Mouse (Mus musculus) neural tube, embryonic 12.5 days (tissue): ENCODE measurements around the gene Camkmt. TPM values are rescaled to one million over a fixed set of nuclear protein-coding genes. Genes with fewer than 3 reads are reported as not detected.

Experiments used
- ATAC-seq: fragments of 200-750 bp; cut with Nextera tagmentation; 2 replicates; pipeline ENCODE4 v1.8.0; 2017; ENCODE audit warnings: low read depth, mild to moderate bottlenecking, moderate TSS enrichment, moderate library complexity; ENCODE audit not compliant: low FRiP score
- H3K27ac ChIP-seq: fragments of 300-500 bp; sonication (generic); 2 replicates; pipeline ENCODE4 v1.5.1; 2016
- H3K27me3 ChIP-seq: fragments of 300-500 bp; sonication (generic); replicated peaks from 2 replicates; pipeline ENCODE4 v1.6.1; 2016; ENCODE audit warnings: mild to moderate bottlenecking
- H3K36me3 ChIP-seq: fragments of 300-500 bp; sonication (generic); 2 replicates; pipeline ENCODE4 v1.6.1; 2016; ENCODE audit warnings: mild to moderate bottlenecking
- H3K4me1 ChIP-seq: fragments of 300-500 bp; sonication (generic); 2 replicates; pipeline ENCODE4 v1.6.1; 2016
- H3K4me2 ChIP-seq: fragments of 300-500 bp; sonication (generic); replicated peaks from 2 replicates; pipeline ENCODE4 v1.6.1; 2016; ENCODE audit warnings: mild to moderate bottlenecking
- H3K4me3 ChIP-seq: fragments of 300-500 bp; sonication (generic); 2 replicates; pipeline ENCODE4 v1.5.1; 2016
- H3K9ac ChIP-seq: fragments of 300-500 bp; sonication (generic); 2 replicates; pipeline ENCODE4 v1.6.1; 2016; ENCODE audit warnings: mild to moderate bottlenecking
- H3K9me3 ChIP-seq: fragments of 300-500 bp; sonication (generic); 2 replicates; pipeline ENCODE4 v1.6.1; 2016; ENCODE audit warnings: mild to moderate bottlenecking
- WGBS: fragments of 180-500 bp; shearing (Covaris S2); methylation state at CpG from one replicate; pipeline ENCODE4 v1.1.7; 2016; 5-methylcytosine and 5-hydroxymethylcytosine counted together
- polyA plus RNA-seq: library from polyadenylated mRNA; unstranded; fragments of >200 nt; fragmentation: Nextera tagmentation; extraction: Ambion mirVana; gene quantifications from 2 replicates; pipeline ENCODE4 v1.2.1, GENCODE M21; 2016

Camkmt gene
- polyA plus RNA-seq, 1 experiment from 2014 or later, result 14.7 TPM

- Histone ChIP-seq H3K9me3 (peaks cover 14% of the 10 kb centered on the region; the same call in 1 of the 2 replicates), H3K4me2 (no peak overlapping the region), H3K4me3 (no peak overlapping the region), H3K4me1 (peaks cover 3% of the 10 kb centered on the region; the same call in 1 of the 2 replicates), H3K27me3 (no peaks in the 10 kb centered on the region), H3K36me3 (peaks cover 26% of the 10 kb centered on the region), H3K27ac (no peak overlapping the region), H3K9ac (no peak overlapping the region)
- WGBS, result 96% methylated on average over 3 of the region's 3 CpGs
- no peak for ATAC-seq
Measured at GRCm38 (mm10) chr17:85096396-85096795, 6.0 kb downstream of the Camkmt start.

- no peak overlapping the region for H3K27ac ChIP-seq
- H3K4me2 ChIP-seq, result no peak overlapping the region
- H3K4me1 ChIP-seq, result peaks cover 5% of the 10 kb centered on the region; the same call in 1 of the 2 replicates
- H3K27me3 ChIP-seq, result no peaks in the 10 kb centered on the region
- no peak overlapping the region for H3K4me3 ChIP-seq
- peaks cover 14% of the 10 kb centered on the region; the same call in 1 of the 2 replicates for H3K9me3 ChIP-seq
- WGBS, result 91% methylated on average over 7 of the region's 7 CpGs
- no peak overlapping the region for H3K9ac ChIP-seq
- ATAC-seq, result no peak
- H3K36me3 ChIP-seq, result peaks cover 26% of the 10 kb centered on the region
Measured at GRCm38 (mm10) chr17:85098677-85099323, 8.4 kb downstream of the Camkmt start.

GRCm38 (mm10) chr17:85100232-85100631 is 9.9 kb downstream of the Camkmt start:
- no peak overlapping the region for H3K4me2 ChIP-seq
- H3K9me3 ChIP-seq, result peaks cover 14% of the 10 kb centered on the region; the same call in 1 of the 2 replicates
- peaks cover 5% of the 10 kb centered on the region; the same call in 1 of the 2 replicates for H3K4me1 ChIP-seq
- ATAC-seq, result no peak
- H3K36me3 ChIP-seq, result peaks cover 26% of the 10 kb centered on the region
- no peak overlapping the region for H3K4me3 ChIP-seq
- no peak overlapping the region for H3K27ac ChIP-seq
- H3K27me3 ChIP-seq, result no peaks in the 10 kb centered on the region
- 88% methylated on average over 3 of the region's 3 CpGs for WGBS
- H3K9ac ChIP-seq, result no peak overlapping the region

GRCm38 (mm10) chr17:85101751-85102150 is 11.4 kb downstream of the Camkmt start:
- Histone ChIP-seq H3K36me3 (peaks cover 23% of the 10 kb centered on the region), H3K4me1 (peaks cover 5% of the 10 kb centered on the region; the same call in 1 of the 2 replicates), H3K27me3 (no peaks in the 10 kb centered on the region), H3K9ac (no peak overlapping the region), H3K27ac (no peak overlapping the region), H3K4me2 (no peak overlapping the region), H3K4me3 (no peak overlapping the region), H3K9me3 (peaks cover 14% of the 10 kb centered on the region; the same call in 1 of the 2 replicates)
- WGBS, result 48% methylated on average over 7 of the region's 7 CpGs
- no peak for ATAC-seq

- H3K27me3 ChIP-seq, result no peaks in the 10 kb centered on the region
- H3K4me1 ChIP-seq, result peaks cover 5% of the 10 kb centered on the region; the same call in 1 of the 2 replicates
- no peak overlapping the region for H3K9ac ChIP-seq
- peaks cover 7% of the 10 kb centered on the region; the same call in 1 of the 2 replicates for H3K9me3 ChIP-seq
- no peak overlapping the region for H3K4me2 ChIP-seq
- H3K27ac ChIP-seq, result no peak overlapping the region
- ATAC-seq, result no peak
- WGBS, result 57% methylated on average over 2 of the region's 2 CpGs
- no peak overlapping the region for H3K4me3 ChIP-seq
- H3K36me3 ChIP-seq, result peaks cover 9% of the 10 kb centered on the region
Measured at GRCm38 (mm10) chr17:85103310-85103709, 13.0 kb downstream of the Camkmt start.

- ATAC-seq, result no peak
- no peaks in the 10 kb centered on the region for H3K4me1 ChIP-seq
- no peaks in the 10 kb centered on the region for H3K36me3 ChIP-seq
- H3K9me3 ChIP-seq, result no peaks in the 10 kb centered on the region
- H3K9ac ChIP-seq, result no peak overlapping the region
- no peaks in the 10 kb centered on the region for H3K27me3 ChIP-seq
- no peak overlapping the region for H3K4me3 ChIP-seq
- H3K27ac ChIP-seq, result no peak overlapping the region
- no peak overlapping the region for H3K4me2 ChIP-seq
- 97% methylated on average over 1 of the region's 1 CpGs for WGBS
Measured at GRCm38 (mm10) chr17:85110640-85111039, 20.3 kb downstream of the Camkmt start.

- 87% methylated on average over 8 of the region's 8 CpGs for WGBS
- H3K4me1 ChIP-seq, result no peaks in the 10 kb centered on the region
- no peaks in the 10 kb centered on the region for H3K36me3 ChIP-seq
- H3K27ac ChIP-seq, result no peak overlapping the region
- H3K4me3 ChIP-seq, result no peak overlapping the region
- H3K4me2 ChIP-seq, result no peak overlapping the region
- no peaks in the 10 kb centered on the region for H3K9me3 ChIP-seq
- ATAC-seq, result no peak
- no peak overlapping the region for H3K9ac ChIP-seq
- no peaks in the 10 kb centered on the region for H3K27me3 ChIP-seq
Measured at GRCm38 (mm10) chr17:85113441-85113840, 23.1 kb downstream of the Camkmt start.

GRCm38 (mm10) chr17:85116643-85117042 is 26.3 kb downstream of the Camkmt start:
- Histone ChIP-seq H3K27ac (no peak overlapping the region), H3K9me3 (no peaks in the 10 kb centered on the region), H3K9ac (no peak overlapping the region), H3K4me2 (no peak overlapping the region), H3K4me1 (no peaks in the 10 kb centered on the region), H3K36me3 (no peaks in the 10 kb centered on the region), H3K4me3 (no peak overlapping the region), H3K27me3 (no peaks in the 10 kb centered on the region)
- 36% methylated on average over 4 of the region's 4 CpGs for WGBS
- no peak for ATAC-seq

- Histone ChIP-seq H3K9me3 (no peaks in the 10 kb centered on the region), H3K36me3 (no peaks in the 10 kb centered on the region), H3K4me1 (peaks cover 9% of the 10 kb centered on the region; the same call in 1 of the 2 replicates), H3K27ac (no peak overlapping the region), H3K9ac (no peak overlapping the region), H3K4me3 (no peak overlapping the region), H3K4me2 (no peak overlapping the region), H3K27me3 (no peaks in the 10 kb centered on the region)
- ATAC-seq, result no peak
- whole genome bisulfite sequencing, result 96% methylated on average over 1 of the region's 1 CpGs
Measured at GRCm38 (mm10) chr17:85138393-85138792, 48.0 kb downstream of the Camkmt start.

- no peak overlapping the region for H3K4me3 ChIP-seq
- no peaks in the 10 kb centered on the region for H3K27me3 ChIP-seq
- no peaks in the 10 kb centered on the region for H3K36me3 ChIP-seq
- 87% methylated on average over 3 of the region's 3 CpGs for WGBS
- ATAC-seq, result no peak
- H3K9me3 ChIP-seq, result no peaks in the 10 kb centered on the region
- no peak overlapping the region for H3K4me2 ChIP-seq
- no peak overlapping the region for H3K9ac ChIP-seq
- H3K27ac ChIP-seq, result no peak overlapping the region
- peaks cover 9% of the 10 kb centered on the region; the same call in 1 of the 2 replicates for H3K4me1 ChIP-seq
Measured at GRCm38 (mm10) chr17:85141621-85142020, 51.3 kb downstream of the Camkmt start.

- H3K9ac ChIP-seq, result no peak overlapping the region
- H3K4me3 ChIP-seq, result no peak overlapping the region
- peaks cover 9% of the 10 kb centered on the region; the same call in 1 of the 2 replicates for H3K4me1 ChIP-seq
- peak; percentile 77 for ATAC-seq
- no peak overlapping the region for H3K4me2 ChIP-seq
- H3K9me3 ChIP-seq, result no peaks in the 10 kb centered on the region
- 17% methylated on average over 5 of the region's 5 CpGs for WGBS
- no peaks in the 10 kb centered on the region for H3K36me3 ChIP-seq
- H3K27ac ChIP-seq, result no peak overlapping the region
- H3K27me3 ChIP-seq, result no peaks in the 10 kb centered on the region
Measured at GRCm38 (mm10) chr17:85142495-85143111, 52.3 kb downstream of the Camkmt start.

GRCm38 (mm10) chr17:85144141-85144540 is 53.8 kb downstream of the Camkmt start:
- H3K4me3 ChIP-seq, result no peak overlapping the region
- H3K27me3 ChIP-seq, result no peaks in the 10 kb centered on the region
- H3K4me1 ChIP-seq, result peaks cover 9% of the 10 kb centered on the region; the same call in 1 of the 2 replicates
- ATAC-seq, result no peak
- no peaks in the 10 kb centered on the region for H3K9me3 ChIP-seq
- 91% methylated on average over 6 of the region's 6 CpGs for WGBS
- H3K4me2 ChIP-seq, result no peak overlapping the region
- H3K36me3 ChIP-seq, result no peaks in the 10 kb centered on the region
- H3K27ac ChIP-seq, result no peak overlapping the region
- no peak overlapping the region for H3K9ac ChIP-seq
